Comparison of ENCODE assay signal across 32 mouse cellular contexts in genomic region chr11:49612154-49612553, GRCm38 (mm10). TPM values are rescaled to one million over a fixed set of nuclear protein-coding genes. Genes with fewer than 3 reads are reported as not detected.
DNase-seq lines count a peak whose midpoint lies in the region; ATAC-seq and TF ChIP-seq lines count a peak whose summit lies in the region.
"Had no signal": no experiment of that assay in that cellular context is flagged by ENCODE, and none has a peak within 500 bp of the region (broad histone marks: within the 10 kb centered on the region; RNA-seq: fewer than 3 reads in every experiment).

No protein-coding gene starts in this region.

- H3K36me3 ChIP-seq in heart, embryonic 10.5 days: no peaks in the 10 kb centered on the region
- no peaks in the 10 kb centered on the region for H3K36me3 ChIP-seq in heart, embryonic 16.5 days (ENCODE audit: control insufficient read depth, insufficient read depth)
- no peaks in the 10 kb centered on the region for H3K36me3 ChIP-seq in liver, adult 2 months (ENCODE audit: control insufficient read depth, insufficient read depth, low read length)
- no peaks in the 10 kb centered on the region for H3K36me3 ChIP-seq in liver, embryonic 12.5 days
- H3K36me3 ChIP-seq: embryonic facial prominence, embryonic 12.5 days; embryonic facial prominence, embryonic 15.5 days; forebrain, embryonic 12.5 days; heart, embryonic 12.5 days; hindbrain, embryonic 12.5 days; hindbrain, embryonic 15.5 days had no signal

- no peaks in the 10 kb centered on the region for H3K9me3 ChIP-seq in heart, embryonic 10.5 days
- H3K9me3 ChIP-seq in heart, embryonic 16.5 days (replicated peaks; ENCODE audit: control insufficient read depth, low read length): no peaks in the 10 kb centered on the region
- no peaks in the 10 kb centered on the region for H3K9me3 ChIP-seq in liver, embryonic 12.5 days (replicated peaks)
- H3K9me3 ChIP-seq: embryonic facial prominence, embryonic 12.5 days; embryonic facial prominence, embryonic 15.5 days; forebrain, embryonic 12.5 days; heart, embryonic 12.5 days; hindbrain, embryonic 12.5 days; hindbrain, embryonic 15.5 days had no signal

- no peak overlapping the region for H3K27ac ChIP-seq in heart, embryonic 10.5 days
- H3K27ac ChIP-seq in heart, embryonic 16.5 days (ENCODE audit: low read length): no peak overlapping the region
- peak overlapping the region; percentile 38; the same call in 1 of the 2 replicates for H3K27ac ChIP-seq in liver, adult 2 months (replicated peaks; ENCODE audit: insufficient read depth, low read depth, low read length)
- H3K27ac ChIP-seq in liver, embryonic 12.5 days: no peak overlapping the region
- H3K27ac ChIP-seq: embryonic facial prominence, embryonic 12.5 days; embryonic facial prominence, embryonic 15.5 days; forebrain, embryonic 12.5 days; hindbrain, embryonic 12.5 days; hindbrain, embryonic 15.5 days had no signal

- H3K27me3 ChIP-seq in heart, embryonic 10.5 days (ENCODE audit: insufficient read depth, poor library complexity, severe bottlenecking): peaks cover 78% of the 10 kb centered on the region
- H3K27me3 ChIP-seq in heart, embryonic 16.5 days (ENCODE audit: control insufficient read depth, insufficient read depth, low read length): no peaks in the 10 kb centered on the region
- 0 out of 2 replicates have a peak, but pooled peaks cover 3% of the 10 kb centered on the region for H3K27me3 ChIP-seq in liver, adult 2 months (ENCODE audit: control insufficient read depth, insufficient read depth, low read length)
- peaks cover 90% of the 10 kb centered on the region for H3K27me3 ChIP-seq in liver, embryonic 12.5 days (replicated peaks)

- H3K79me2 ChIP-seq in liver, adult 2 months (ENCODE audit: control insufficient read depth, insufficient read depth, low read length): no peaks in the 10 kb centered on the region

- H3K4me3 ChIP-seq in heart, embryonic 10.5 days: no peak overlapping the region
- no peak overlapping the region for H3K4me3 ChIP-seq in heart, embryonic 16.5 days (ENCODE audit: low read length)
- no peak overlapping the region for H3K4me3 ChIP-seq in liver, adult 2 months (ENCODE audit: insufficient read depth, low read depth, low read length)
- H3K4me3 ChIP-seq in liver, embryonic 12.5 days: no peak overlapping the region
- H3K4me3 ChIP-seq: embryonic facial prominence, embryonic 12.5 days; embryonic facial prominence, embryonic 15.5 days; forebrain, embryonic 12.5 days; heart, embryonic 12.5 days; hindbrain, embryonic 12.5 days; hindbrain, embryonic 15.5 days had no signal

- intact Hi-C loops in heart, postnatal 14 days (cut with DNase I): no loop called here

- TF ChIP-seq CTCF in liver, adult 2 months (IDR thresholded peaks at IDR 0.05; ENCODE audit: low read depth, low read length): no peak

- H3K4me1 ChIP-seq in heart, embryonic 10.5 days: peaks cover 14% of the 10 kb centered on the region
- H3K4me1 ChIP-seq in heart, embryonic 16.5 days (ENCODE audit: control insufficient read depth, insufficient read depth, low read length): peaks cover 7% of the 10 kb centered on the region
- H3K4me1 ChIP-seq in liver, adult 2 months (ENCODE audit: control insufficient read depth, insufficient read depth, low read length): 0 out of 2 replicates have a peak, but pooled peaks cover 2% of the 10 kb centered on the region
- H3K4me1 ChIP-seq in liver, embryonic 12.5 days: peaks cover 5% of the 10 kb centered on the region
- H3K4me1 ChIP-seq: embryonic facial prominence, embryonic 12.5 days had no signal

- no peak for TF ChIP-seq POLR2A in liver, adult 2 months (IDR thresholded peaks at IDR 0.05; ENCODE audit: extremely low read depth, insufficient read depth, low read length)

- DNase-seq in adrenal gland, postnatal 14 days: peak; percentile 21
- no peak for DNase-seq in adrenal gland, postnatal 36 days
- peak; percentile 71 for DNase-seq in heart, embryonic 10.5 days (ENCODE audit: low spot score)
- no peak for DNase-seq in heart, postnatal 14 days
- no peak for DNase-seq in heart, adult 8-10 months (ENCODE audit: low spot score)
- no peak for DNase-seq in liver, adult 2 months (ENCODE audit: extremely low read depth, low read depth, low spot score)
- DNase-seq: adrenal gland, adult 8-10 months; cerebellum, adult 11 months; cerebellum, adult 2 months; cerebellum, adult 9-11 months; cerebellum, postnatal 25 days; gastrocnemius, postnatal 10 days; gastrocnemius, postnatal 36 days had no signal

- 32% methylated on average over 3 of the region's 3 CpGs for WGBS in heart, embryonic 10.5 days
- WGBS in heart, embryonic 16.5 days: 19% methylated on average over 3 of the region's 3 CpGs
- WGBS in liver, adult 2 months: 45% methylated on average over 3 of the region's 3 CpGs
- 15% methylated on average over 3 of the region's 3 CpGs for WGBS in liver, embryonic 12.5 days (ENCODE audit: insufficient replicate concordance)

- H3K9ac ChIP-seq in heart, embryonic 16.5 days (ENCODE audit: low read length): no peak overlapping the region
- H3K9ac ChIP-seq in liver, adult 2 months (ENCODE audit: low read depth, low read length): no peak overlapping the region
- no peak overlapping the region for H3K9ac ChIP-seq in liver, embryonic 12.5 days
- H3K9ac ChIP-seq: embryonic facial prominence, embryonic 12.5 days; embryonic facial prominence, embryonic 15.5 days; forebrain, embryonic 12.5 days; heart, embryonic 12.5 days; hindbrain, embryonic 12.5 days; hindbrain, embryonic 15.5 days had no signal

- 0 out of 2 replicates have a peak, but pooled peaks have one; percentile 18 for ATAC-seq in heart, embryonic 16.5 days (replicated peaks; ENCODE audit: extremely low read depth, insufficient read depth, low FRiP score)
- ATAC-seq in liver, embryonic 12.5 days: no peak
- ATAC-seq: activated CD4-positive, CD25-positive, alpha-beta regulatory T cell, adult 4 months; forebrain, embryonic 16.5 days; intestine, postnatal 0 days had no signal

- no peak overlapping the region for H3K4me2 ChIP-seq in heart, embryonic 16.5 days (ENCODE audit: low read depth, low read length)
- no peak overlapping the region for H3K4me2 ChIP-seq in liver, embryonic 12.5 days
- H3K4me2 ChIP-seq: embryonic facial prominence, embryonic 12.5 days; embryonic facial prominence, embryonic 15.5 days; forebrain, embryonic 12.5 days; hindbrain, embryonic 12.5 days; hindbrain, embryonic 15.5 days had no signal

RNA-seq across cellular contexts. Expression of gene Flt4, which starts 3.1 kb away (rescaled TPM):
- 17.5 and 18.4 TPM in 2 replicates for total RNA-seq in adrenal gland, postnatal 14 days (2021)
- 10 to 100 TPM; 15.6 to 19.2 TPM for total RNA-seq in adrenal gland, postnatal 36 days (2021)
- 7.3 and 8.2 TPM in 2 replicates for polyA plus RNA-seq in heart, embryonic 10.5 days (2016; fragmentation: Nextera tagmentation; extraction: Ambion mirVana)
- 10 to 100 TPM; 11.1 to 11.6 TPM for total RNA-seq in heart, postnatal 14 days (2021)
- 6.1 and 7.4 TPM in 2 replicates for polyA plus RNA-seq in heart, embryonic 16.5 days (2015; fragmentation: Nextera tagmentation; extraction: Ambion mirVana)
- total RNA-seq in heart, adult 8-10 months (2022): 10 to 100 TPM; 11.8 to 12.4 (median 12.2) TPM
- total RNA-seq in liver, adult 2 months (2014; rRNA removed): 7.8 and 13.6 TPM in 2 replicates
- polyA plus RNA-seq in liver, adult 2 months (2012; rRNA removed): 7.5 and 9.8 TPM in 2 replicates
- 4.7 and 4.8 TPM in 2 replicates for polyA plus RNA-seq in liver, embryonic 12.5 days (2016; fragmentation: Nextera tagmentation; extraction: Ambion mirVana)
- total RNA-seq: hematopoietic stem cell, adult 5-6 weeks had no signal
- polyA plus RNA-seq: activated CD4-positive, CD25-positive, alpha-beta regulatory T cell, adult 4 months had no signal

RNA-seq across cellular contexts. Expression of gene Scgb3a1, which starts 51.3 kb away (rescaled TPM):
- not detected in 2 replicates for total RNA-seq in adrenal gland, postnatal 14 days (2021)
- total RNA-seq in adrenal gland, postnatal 36 days (2021): not detected
- 0.30 and 1.3 TPM in 2 replicates for polyA plus RNA-seq in heart, embryonic 10.5 days (2016; fragmentation: Nextera tagmentation; extraction: Ambion mirVana)
- 10 to 100 TPM in 1 of 2 experiments, not detected in 1; 58.2 TPM for total RNA-seq in heart, postnatal 14 days (2021)
- polyA plus RNA-seq in heart, embryonic 16.5 days (2015; fragmentation: Nextera tagmentation; extraction: Ambion mirVana): 2.1 and 5.3 TPM in 2 replicates
- 1 to 10 TPM in 2 of 4 experiments, under 1 TPM in 1, not detected in 1; 0.72 to 2.7 (median 1.4) TPM for total RNA-seq in heart, adult 8-10 months (2022)
- not detected in 2 replicates for total RNA-seq in liver, adult 2 months (2014; rRNA removed)
- 0.22 TPM in 1 of 2 replicates, not detected in the other for polyA plus RNA-seq in liver, adult 2 months (2012; rRNA removed)
- not detected in 2 replicates for polyA plus RNA-seq in liver, embryonic 12.5 days (2016; fragmentation: Nextera tagmentation; extraction: Ambion mirVana)
- total RNA-seq: adrenal gland, adult 8-10 months; adrenal gland, postnatal 4 days; common myeloid progenitor, adult 5-6 weeks; gastrocnemius, adult 18-20 months; gastrocnemius, postnatal 10 days; gastrocnemius, postnatal 36 days; hematopoietic stem cell, adult 5-6 weeks had no signal
- polyA plus RNA-seq: cerebellum, adult 2 months; embryonic facial prominence, embryonic 12.5 days; embryonic facial prominence, embryonic 15.5 days; forebrain, embryonic 12.5 days; forebrain, embryonic 16.5 days; hindbrain, embryonic 12.5 days; intestine, embryonic 14.5 days had no signal

RNA-seq across cellular contexts. Expression of gene Olfr1380, which starts 55.5 kb away (rescaled TPM):
- total RNA-seq in adrenal gland, postnatal 14 days (2021): not detected in 2 replicates
- not detected for total RNA-seq in adrenal gland, postnatal 36 days (2021)
- not detected in 2 replicates for polyA plus RNA-seq in heart, embryonic 10.5 days (2016; fragmentation: Nextera tagmentation; extraction: Ambion mirVana)
- not detected for total RNA-seq in heart, postnatal 14 days (2021)
- not detected in 2 replicates for polyA plus RNA-seq in heart, embryonic 16.5 days (2015; fragmentation: Nextera tagmentation; extraction: Ambion mirVana)
- not detected for total RNA-seq in heart, adult 8-10 months (2022)
- not detected in 2 replicates for total RNA-seq in liver, adult 2 months (2014; rRNA removed)
- polyA plus RNA-seq in liver, adult 2 months (2012; rRNA removed): not detected in 2 replicates
- polyA plus RNA-seq in liver, embryonic 12.5 days (2016; fragmentation: Nextera tagmentation; extraction: Ambion mirVana): not detected in 2 replicates
- total RNA-seq: adrenal gland, adult 8-10 months; adrenal gland, postnatal 4 days; common myeloid progenitor, adult 5-6 weeks; ES-E14; gastrocnemius, adult 18-20 months; gastrocnemius, postnatal 10 days; gastrocnemius, postnatal 36 days; granulocyte monocyte progenitor cell, adult 5-6 weeks; heart, postnatal 25 days; hematopoietic stem cell, adult 5-6 weeks had no signal
- polyA plus RNA-seq: activated CD4-positive, CD25-positive, alpha-beta regulatory T cell, adult 4 months; cerebellum, adult 2 months; embryonic facial prominence, embryonic 12.5 days; forebrain, embryonic 12.5 days; forebrain, embryonic 16.5 days; heart, embryonic 12.5 days; hindbrain, embryonic 12.5 days; hindbrain, embryonic 15.5 days; intestine, embryonic 14.5 days; intestine, postnatal 0 days had no signal

Comparison
In these comparisons a context has a peak if more than half of its experiments do, and no peak if none do; other contexts are left out.
1. DNase-seq: peak in adrenal gland, postnatal 14 days (single experiment) and heart, embryonic 10.5 days (single experiment); none in adrenal gland, postnatal 36 days (0 of 2), heart, postnatal 14 days (0 of 2), heart, adult 8-10 months (single experiment) and liver, adult 2 months (single experiment).